Mouse (Mus musculus): ENCODE measurements at regions not wholly inside any gene's neighbourhood (a gene's known extent, or its start where the extent isn't known, plus 50 kb on each side); places are given as distances from the start of the nearest gene placed in this dataset.
A peak's percentile ranks its signal among the peaks of the same experiment; 100 is the strongest.

GRCm38 (mm10) chr14:111971857-111972256 is 297.0 kb downstream of the Slitrk5 start:
- DNase-seq (ENCODE audit: low spot score in 2 of 2): no peak

DNA sequence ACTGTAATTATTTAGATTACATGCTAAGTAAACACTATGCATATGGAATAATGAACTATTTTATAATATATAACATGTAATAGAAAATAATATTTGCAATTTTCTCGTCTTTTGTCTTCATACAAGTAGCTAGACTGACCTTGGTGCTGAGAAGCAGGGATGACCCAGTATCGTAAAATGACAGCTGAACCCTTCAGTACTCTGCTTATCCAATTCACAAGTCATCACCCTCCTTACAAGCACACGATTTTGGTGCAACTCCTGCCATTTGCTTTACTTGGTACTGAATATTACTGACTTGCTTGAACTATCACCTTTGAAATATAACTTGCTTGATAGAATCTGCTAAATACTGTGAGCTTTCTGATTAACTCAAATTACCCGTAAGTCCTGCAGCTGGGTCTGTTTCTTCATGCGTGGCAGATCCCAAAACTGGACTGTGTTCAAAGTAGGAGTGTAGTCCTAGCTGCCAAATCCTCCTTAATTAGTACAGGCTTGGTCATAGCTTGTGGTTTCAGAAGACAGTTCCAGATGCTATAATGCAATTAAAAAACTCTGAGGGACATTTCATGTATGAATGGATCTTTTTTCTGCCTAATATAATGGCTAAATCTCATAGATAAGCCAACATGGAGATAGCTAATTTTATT is 321.0 kb downstream of the Slitrk5 start:
- DNase-seq (ENCODE audit: low spot score in 2 of 2): no peak

DNA sequence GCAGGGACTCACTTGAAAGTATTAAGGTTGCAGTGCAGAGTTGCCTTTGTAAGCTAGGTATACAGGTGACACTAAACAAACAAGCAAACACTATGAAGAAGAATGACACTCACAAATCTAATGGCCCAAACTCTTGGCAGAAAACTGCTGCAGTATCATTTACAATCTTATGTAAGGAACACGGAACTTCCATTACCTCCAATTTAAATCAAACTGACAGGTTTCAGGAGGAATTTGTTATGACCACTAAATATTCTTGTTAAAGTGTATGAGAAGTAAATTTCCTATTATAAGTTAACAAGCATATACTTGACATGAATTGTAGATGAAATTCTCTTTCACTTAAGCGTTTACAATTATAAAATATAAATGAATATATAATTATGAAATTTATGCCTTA is 327.2 kb downstream of the Slitrk5 start:
- DNase-seq (ENCODE audit: low spot score in 2 of 2): no peak

- DNase-seq (ENCODE audit: low spot score in 2 of 2): no peak
These were observed 328.0 kb downstream of the Slitrk5 start for GRCm38 (mm10) chr14:112002881-112003280.

DNA sequence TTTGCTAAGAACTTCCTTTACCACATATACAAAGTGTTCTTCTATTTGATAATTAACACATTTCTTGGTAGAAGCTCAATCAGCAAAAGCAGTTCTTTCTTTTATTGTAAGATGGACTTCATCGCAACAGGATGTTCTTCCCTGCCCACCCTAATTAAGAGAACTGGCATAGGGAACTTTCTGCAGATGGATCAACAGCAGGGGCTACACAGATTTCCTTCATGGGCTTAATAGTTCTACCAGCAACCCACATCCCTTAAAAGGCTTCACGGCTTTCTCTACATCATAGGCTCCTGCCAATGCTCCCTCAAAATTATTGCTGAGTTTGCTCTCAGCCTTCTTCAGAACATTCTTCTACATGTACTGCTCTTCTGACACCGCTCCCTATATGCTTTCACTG is 333.8 kb downstream of the Slitrk5 start:
- DNase-seq (ENCODE audit: low spot score in 2 of 2): no peak

GRCm38 (mm10) chr14:112029331-112029730 is 354.4 kb downstream of the Slitrk5 start:
- peak; percentile 16 to 18 for DNase-seq (ENCODE audit: low spot score in 2 of 2)

GRCm38 (mm10) chr14:112075071-112075470 is 400.2 kb downstream of the Slitrk5 start:
- DNase-seq (ENCODE audit: low spot score in 2 of 2): no peak
